Mouse (Mus musculus): ENCODE measurements around the gene Spa17. TPM values are rescaled to one million over a fixed set of nuclear protein-coding genes. Genes with fewer than 3 reads are reported as not detected.

Gene Spa17
- 1 to 10 TPM; 3.3 to 4.4 TPM for total RNA-seq (2021)
- long read RNA-seq, experiment 1, partial matches to known transcripts = 1 of 1 reads
- long read RNA-seq, experiment 1, other reads (novel, unspliced or antisense) = 0 of 1 reads
- long read RNA-seq, experiment 2 = 0 reads

DNA sequence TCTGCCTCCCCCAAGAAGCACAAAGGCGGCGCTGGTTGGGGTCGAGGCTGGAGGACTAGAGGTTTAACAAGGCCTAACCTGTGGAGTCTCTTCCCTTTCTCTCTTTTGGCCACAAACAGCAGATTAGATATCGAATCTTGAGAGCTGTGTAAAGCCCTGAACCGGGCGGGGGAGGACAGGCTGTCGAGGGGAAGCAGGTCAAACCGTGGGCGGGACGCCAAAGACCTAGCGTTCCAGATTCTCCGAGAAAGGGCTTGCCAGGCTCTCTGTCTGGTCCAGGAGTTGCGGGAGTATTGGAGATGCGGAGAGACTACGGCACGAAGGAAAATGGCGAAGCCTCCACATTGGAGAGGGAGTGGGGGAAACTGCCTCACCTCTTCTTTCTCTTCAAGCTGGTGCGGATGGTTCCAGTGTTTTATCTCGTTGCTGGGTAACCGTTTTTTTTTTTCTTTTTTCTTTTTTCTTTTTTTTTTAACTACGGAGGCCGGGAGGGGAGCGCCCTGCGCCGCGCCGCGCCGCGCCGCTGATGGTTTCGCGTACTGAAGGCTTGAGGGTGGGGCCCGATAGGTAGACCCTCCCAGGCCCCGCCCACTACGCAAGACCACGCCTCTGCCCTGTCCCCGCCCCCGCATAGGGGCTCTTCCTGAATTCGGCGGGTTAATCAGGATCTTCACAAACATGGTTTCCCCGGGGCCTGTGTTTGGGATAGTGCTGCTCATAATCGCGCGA is at the start of gene Spa17:
TSS of gene Spa17 (minus strand) at position 541 of the 729 bp plus-strand sequence.
- peak; percentile 84 to 86 for DNase-seq (ENCODE audit: low spot score in 2 of 2)

DNA sequence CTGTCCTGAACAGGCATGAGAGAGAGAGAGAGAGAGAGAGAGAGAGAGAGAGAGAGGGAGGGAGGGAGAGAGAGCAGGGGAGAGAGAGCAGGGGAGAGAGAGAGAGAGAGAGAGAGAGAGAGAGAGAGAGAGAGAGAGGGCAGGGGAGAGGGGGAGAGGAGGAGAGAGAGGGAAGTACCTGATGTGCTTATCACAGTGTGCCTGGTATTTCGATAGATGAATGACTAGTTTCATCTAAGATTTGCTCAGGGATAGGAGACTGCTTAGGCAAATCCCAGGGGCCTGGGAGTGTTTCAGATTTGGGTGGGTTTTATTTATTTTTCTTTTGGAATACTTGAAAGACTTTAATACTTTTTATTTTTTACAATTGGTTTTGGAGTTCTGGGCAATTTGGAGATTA is 49.7 kb upstream of the Spa17 start:
- DNase-seq (ENCODE audit: low spot score in 2 of 2) = no peak

- DNase-seq (ENCODE audit: low spot score in 2 of 2) = no peak
Observed at GRCm38 (mm10) chr9:37659413-37659812, 45.9 kb upstream of the Spa17 start.

GRCm38 (mm10) chr9:37656931-37657481 is 43.5 kb upstream of the Spa17 start, which contains the start of gene Tbrg1:
Gene Tbrg1, minus strand, starts transcription at chr9:37657312.
- DNase-seq (ENCODE audit: low spot score in 2 of 2) = peak; percentile 76 to 81

GRCm38 (mm10) chr9:37656439-37656881 is 42.9 kb upstream of the Spa17 start:
- peak in 1 of 2 experiments; percentile 17 for DNase-seq (ENCODE audit: low spot score in 2 of 2)

DNA sequence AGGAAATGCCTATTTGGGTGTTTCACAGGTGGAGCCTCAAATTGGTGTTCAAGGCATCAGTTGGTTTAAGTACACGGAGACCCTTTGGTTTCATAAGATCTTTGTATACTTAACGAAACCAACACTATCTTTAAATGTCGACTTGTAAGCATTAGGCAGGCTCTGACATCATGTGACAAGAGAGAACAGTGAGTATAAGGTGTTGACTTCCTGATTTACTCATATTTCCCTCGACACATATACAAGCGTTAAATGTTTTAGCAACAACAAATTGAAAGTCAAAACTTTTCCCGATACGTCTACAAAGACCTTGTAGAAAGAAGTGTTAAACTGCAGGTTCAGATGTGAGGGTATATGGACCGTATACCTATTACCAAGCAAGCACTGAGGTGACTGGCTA is 42.4 kb upstream of the Spa17 start:
- no peak for DNase-seq (ENCODE audit: low spot score in 2 of 2)

- no peak for DNase-seq (ENCODE audit: low spot score in 2 of 2)
Observed at GRCm38 (mm10) chr9:37653836-37654235, 40.3 kb upstream of the Spa17 start.

- DNase-seq (ENCODE audit: low spot score in 2 of 2) = no peak
Observed at GRCm38 (mm10) chr9:37650639-37651038, 37.1 kb upstream of the Spa17 start.

DNA sequence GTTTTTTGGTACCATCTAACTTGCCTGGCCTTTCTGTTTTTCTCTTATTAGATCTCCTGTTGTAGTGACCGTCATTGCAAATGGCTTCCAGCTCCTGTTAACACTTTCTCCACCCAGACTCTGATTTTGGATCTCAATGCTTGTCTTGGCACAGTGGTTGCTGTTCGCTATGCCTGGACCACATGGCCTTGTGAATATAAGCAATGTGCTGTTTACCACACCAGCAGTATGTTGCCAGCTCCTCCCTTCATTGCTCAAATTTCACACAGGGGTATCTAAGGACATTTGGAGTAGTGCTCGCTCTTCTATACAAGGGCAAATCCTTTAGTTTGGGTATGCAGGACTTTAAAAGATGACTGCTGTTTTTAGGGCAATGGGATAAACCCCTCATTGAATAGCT is 32.7 kb upstream of the Spa17 start:
- no peak for DNase-seq (ENCODE audit: low spot score in 2 of 2)

- no peak for DNase-seq (ENCODE audit: low spot score in 2 of 2)
Observed at GRCm38 (mm10) chr9:37638721-37639120, 25.2 kb upstream of the Spa17 start.

DNA sequence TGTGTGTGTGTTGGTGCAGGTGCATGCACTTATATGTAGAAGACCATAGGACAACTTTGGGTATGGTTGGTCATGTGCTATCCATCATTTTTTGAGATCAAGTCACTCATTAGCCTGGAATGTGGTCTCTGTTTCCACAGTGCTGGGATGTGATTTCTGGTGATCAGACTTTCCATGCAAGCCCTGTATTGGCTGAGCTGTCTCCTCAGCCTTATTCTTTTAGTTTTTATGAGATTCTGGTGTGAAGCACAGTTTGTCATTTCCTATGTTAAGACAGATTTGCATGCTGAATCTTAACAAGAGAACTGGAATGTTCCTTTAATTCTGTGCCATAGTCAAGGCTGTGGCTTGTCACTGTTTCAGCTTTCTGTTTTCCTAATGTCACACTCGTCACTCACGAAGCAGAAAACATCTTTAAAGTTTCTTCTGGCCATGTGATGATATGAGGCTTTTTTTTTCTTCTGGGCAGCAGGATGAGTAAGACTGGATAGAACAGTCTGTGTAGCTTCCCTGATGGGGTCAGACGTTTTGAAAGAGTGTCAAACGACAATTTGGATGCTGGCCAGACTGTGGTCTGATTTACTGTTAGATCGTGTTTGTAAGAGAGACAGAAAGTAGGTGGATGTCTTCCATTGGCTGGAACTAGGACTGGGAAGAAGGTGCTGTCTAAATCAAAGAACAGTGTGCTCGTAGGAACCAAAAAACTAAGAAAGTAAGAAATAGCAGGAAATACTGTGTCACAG is 23.4 kb upstream of the Spa17 start:
- DNase-seq (ENCODE audit: low spot score in 2 of 2) = no peak

DNA sequence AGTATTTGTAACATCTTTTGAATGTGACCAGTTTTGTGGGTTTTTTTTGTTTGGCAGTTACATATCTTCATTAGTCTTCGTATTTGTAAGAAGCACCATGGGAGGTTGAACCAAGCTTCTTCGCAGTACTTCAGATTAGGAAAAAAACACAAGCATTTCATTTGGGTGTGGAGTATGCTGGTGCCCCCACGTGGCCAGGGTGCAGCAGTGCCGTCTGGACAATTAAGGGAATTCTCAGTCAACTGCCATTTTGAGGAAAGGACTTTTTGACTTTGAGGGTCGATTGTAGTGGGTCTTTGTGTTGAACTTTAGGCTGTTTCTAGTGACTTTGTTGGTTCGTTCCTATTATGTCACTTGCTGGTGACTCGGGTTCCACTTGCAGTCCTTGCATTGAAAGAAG is 22.8 kb upstream of the Spa17 start:
- peak; percentile 32 to 56 for DNase-seq (ENCODE audit: low spot score in 2 of 2)

DNA sequence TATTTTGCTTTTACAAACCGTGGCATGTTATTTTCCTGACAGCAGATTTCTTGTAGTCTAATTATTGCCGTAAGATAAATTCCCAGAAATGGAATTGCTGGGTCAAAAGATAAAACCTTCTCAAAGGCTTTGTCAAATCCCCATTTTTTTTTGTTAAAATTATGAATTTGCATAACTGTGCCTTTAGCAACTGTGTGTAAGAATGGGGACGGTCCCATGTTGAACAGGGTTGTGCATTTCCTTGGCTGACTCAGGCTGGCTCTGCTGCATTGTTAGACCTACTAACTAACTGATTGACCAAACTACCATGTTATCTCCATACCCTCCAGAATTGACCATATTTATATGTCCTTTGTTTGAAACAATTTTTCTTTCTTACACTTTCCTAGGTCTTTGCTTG is 20.7 kb upstream of the Spa17 start:
- DNase-seq (ENCODE audit: low spot score in 2 of 2) = no peak

- DNase-seq (ENCODE audit: low spot score in 2 of 2) = no peak
Observed at GRCm38 (mm10) chr9:37632305-37632704, 18.8 kb upstream of the Spa17 start.

DNA sequence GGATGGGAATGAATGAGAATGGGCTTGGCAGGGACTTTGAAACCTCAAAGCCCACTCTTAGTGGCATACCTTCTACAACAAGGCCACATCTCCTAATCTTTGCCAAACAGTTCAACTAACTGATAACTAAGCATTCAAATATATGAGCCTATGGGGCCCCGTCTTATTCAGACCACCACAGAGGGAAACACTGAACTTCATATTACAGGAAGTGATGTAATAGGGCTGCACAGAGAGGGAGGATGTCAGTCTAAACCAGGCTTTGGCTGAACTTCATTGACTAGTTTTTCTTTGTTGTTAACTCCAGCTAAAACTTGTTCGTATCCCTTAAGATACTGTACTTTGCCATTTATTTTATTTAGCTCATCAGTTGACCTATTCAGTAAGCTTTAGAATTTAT is 16.4 kb upstream of the Spa17 start:
- no peak for DNase-seq (ENCODE audit: low spot score in 2 of 2)

DNA sequence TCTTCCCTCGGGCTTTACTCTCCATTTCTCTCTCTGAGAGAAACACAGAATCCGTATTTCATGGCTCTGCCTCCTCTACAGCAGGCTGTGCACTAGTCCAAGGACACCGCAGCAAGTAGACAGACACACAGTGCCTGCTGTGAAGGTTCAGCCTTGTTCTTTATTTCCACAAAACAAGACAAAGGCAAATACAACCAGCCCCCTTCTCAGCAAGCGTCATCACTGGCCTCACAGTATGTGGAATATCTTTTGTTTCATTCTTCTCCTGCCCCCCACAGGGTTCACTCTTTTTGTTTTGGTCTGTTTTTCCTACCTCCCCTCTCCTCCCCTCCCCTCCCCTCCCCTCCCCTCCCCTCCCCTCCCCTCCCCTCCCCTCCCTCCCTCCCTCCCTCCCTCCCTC is 15.1 kb upstream of the Spa17 start:
- no peak for DNase-seq (ENCODE audit: low spot score in 2 of 2)

- no peak for DNase-seq (ENCODE audit: low spot score in 2 of 2)
Observed at GRCm38 (mm10) chr9:37627263-37627662, 13.7 kb upstream of the Spa17 start.

DNA sequence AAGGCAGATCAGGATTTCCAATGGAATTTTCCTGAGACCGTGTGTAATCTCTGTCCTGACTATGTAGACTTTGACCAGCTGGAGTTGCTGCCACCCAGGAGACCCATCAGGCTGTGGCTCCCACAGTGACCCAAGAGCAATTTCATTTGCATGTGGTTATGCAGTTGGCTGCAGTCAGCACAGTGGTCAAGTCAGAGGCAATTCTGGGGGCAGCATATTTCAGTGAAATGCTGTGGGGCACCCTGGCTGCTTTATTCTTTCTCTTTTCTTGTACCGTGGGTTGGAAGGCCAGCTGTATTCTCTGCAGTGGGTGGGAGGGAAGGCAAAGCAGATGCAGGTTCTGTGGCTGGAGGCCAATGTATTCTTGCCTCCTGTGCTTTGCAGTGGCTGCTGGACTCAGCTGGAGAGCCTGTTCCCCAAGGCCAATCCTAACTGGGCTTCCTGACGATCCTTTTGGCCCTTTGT is 12.6 kb upstream of the Spa17 start:
- no peak for DNase-seq (ENCODE audit: low spot score in 2 of 2)

DNA sequence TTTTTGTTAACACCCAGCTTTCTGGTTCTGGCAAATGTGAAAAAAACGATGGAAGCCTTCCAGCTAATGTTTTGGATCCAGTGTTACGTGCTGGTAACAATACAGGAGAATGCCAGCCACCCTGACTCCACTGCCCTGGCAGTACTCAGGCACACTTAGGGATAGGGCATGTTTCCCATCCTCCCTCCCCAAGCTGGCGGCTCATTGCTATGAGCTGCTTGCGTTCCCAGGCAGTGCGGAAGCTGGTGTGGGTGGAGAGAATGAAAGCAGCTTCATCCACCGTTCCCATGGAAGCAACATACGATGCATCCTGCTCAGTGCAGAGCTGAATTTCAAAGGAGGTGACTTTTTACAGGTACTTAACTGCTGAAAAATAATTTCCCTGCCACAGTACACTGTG is 12.1 kb upstream of the Spa17 start:
- DNase-seq (ENCODE audit: low spot score in 2 of 2) = no peak

GRCm38 (mm10) chr9:37625129-37625528 is 11.6 kb upstream of the Spa17 start:
- no peak for DNase-seq (ENCODE audit: low spot score in 2 of 2)

GRCm38 (mm10) chr9:37624502-37624901 is 11.0 kb upstream of the Spa17 start:
- DNase-seq (ENCODE audit: low spot score in 2 of 2) = no peak

GRCm38 (mm10) chr9:37623981-37624380 is 10.5 kb upstream of the Spa17 start:
- no peak for DNase-seq (ENCODE audit: low spot score in 2 of 2)
